Mouse (Mus musculus): ENCODE data around the gene Rtf1.

GRCm38 (mm10) chr2:119674525-119675214 is at the start of gene Rtf1:
- TF ChIP-seq CTCF (IDR thresholded peaks at IDR 0.05; ENCODE audit: control insufficient read depth, insufficient read depth, insufficient replicate concordance, low read depth, low read length) (no peak), POLR2A (IDR thresholded peaks at IDR 0.05; ENCODE audit: control insufficient read depth, low read depth, low read length) (peak; percentile 91)

Data from testis, adult 2 months (tissue).